Mouse (Mus musculus) splenic B cell, adult 2 months (primary cell): ENCODE results near the gene Mylk3.

ENCODE experiments used
- DNase-seq: peaks from one replicate; pipeline ENCODE4 v3.0.0-alpha.2; 2011; ENCODE audit warnings: low read depth, low spot score
- H3K27me3 ChIP-seq: 2 replicates; pipeline ENCODE4 v1.6.1; 2012; ENCODE audit warnings: mild to moderate bottlenecking, low read length, moderate library complexity, mixed read lengths; ENCODE audit not compliant: control insufficient read depth, poor library complexity, insufficient read depth, severe bottlenecking
- H3K36me3 ChIP-seq: 2 replicates; pipeline ENCODE4 v1.6.1; 2012; ENCODE audit warnings: mild to moderate bottlenecking, low read length, moderate library complexity, mixed read lengths; ENCODE audit not compliant: control insufficient read depth, poor library complexity, insufficient read depth, severe bottlenecking

Mylk3 gene

DNA sequence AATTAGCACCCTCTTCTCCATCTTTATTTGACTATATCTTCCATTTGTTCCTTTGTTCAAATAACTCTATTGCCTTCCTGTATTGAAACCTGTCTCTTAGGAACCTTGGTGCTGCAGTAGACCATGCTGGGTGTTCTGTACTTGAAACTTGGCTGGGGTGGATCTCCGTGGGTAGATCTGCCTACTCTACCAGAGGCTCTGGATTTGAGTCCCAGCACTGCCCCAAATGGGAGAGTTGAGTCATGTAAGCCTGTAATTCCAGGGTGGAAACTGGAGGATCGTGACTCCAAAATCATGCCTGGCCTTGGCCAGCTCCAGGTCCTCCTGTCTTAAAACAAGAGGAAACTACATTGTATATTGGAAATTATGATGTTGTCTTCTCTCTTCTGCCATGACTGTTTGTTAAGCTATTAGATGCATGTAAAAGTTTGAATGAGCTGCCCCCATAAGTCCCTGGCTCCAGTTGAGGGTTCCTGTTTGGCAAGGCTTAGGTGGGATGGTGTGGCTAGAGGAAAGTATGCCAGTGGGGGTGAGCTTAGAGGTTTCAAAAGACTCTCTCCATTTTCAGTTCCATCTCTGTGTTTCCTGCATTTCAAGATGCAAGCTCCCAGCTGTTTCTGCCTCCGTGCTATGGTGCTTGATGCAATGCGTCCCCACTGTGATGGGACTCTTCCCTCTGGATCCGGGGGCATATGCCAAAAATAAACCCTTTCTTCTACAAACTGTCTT, 14.2 kb downstream of the Mylk3 start:
- DNase-seq: no peak
- Histone ChIP-seq H3K27me3 (no peaks in the 10 kb centered on the region), H3K36me3 (no peaks in the 10 kb centered on the region)

DNA sequence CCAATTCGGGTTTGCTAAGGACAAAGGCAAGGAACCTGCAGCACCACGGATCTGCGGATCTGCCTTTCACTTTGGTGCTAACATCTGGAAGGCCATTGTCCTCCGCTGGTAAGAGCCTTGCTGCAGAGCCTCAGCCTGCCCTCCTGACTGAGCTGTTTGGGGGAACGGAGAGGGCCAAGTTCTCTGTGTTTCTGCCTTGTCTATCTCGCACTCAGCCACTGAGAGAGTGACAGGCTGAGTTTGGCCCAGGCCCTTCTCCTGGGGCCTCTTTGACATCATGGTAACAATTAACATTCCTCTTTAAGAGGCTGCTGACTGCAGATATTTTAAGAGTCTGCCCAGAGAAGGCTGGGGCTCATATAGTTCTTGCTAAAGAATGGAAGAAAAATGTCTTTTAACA, 21.0 kb downstream of the Mylk3 start:
- Histone ChIP-seq H3K27me3 (no peaks in the 10 kb centered on the region), H3K36me3 (no peaks in the 10 kb centered on the region)
- DNase-seq: no peak

DNA sequence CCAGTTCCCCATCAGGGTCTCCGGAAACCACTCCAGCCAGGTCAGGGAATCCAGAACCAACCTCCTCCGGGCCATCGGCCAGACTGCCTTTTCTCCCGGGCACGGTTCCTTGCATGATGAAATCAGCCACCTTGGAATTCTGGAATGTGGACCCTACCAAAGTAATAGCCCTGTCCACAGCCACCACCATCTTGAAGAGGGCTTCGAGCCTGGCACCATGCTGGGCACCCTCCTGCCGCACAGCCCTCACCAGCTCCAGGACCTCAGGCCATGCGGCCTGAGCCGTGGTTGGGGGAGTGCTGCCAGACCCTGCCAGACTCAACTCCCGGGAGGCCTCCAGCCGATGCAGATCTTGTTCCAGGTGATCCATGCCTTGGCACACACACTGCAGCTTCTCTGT, 21.5 kb downstream of the Mylk3 start:
- no peaks in the 10 kb centered on the region for H3K27me3 ChIP-seq
- DNase-seq: no peak
- H3K36me3 ChIP-seq: no peaks in the 10 kb centered on the region

DNA sequence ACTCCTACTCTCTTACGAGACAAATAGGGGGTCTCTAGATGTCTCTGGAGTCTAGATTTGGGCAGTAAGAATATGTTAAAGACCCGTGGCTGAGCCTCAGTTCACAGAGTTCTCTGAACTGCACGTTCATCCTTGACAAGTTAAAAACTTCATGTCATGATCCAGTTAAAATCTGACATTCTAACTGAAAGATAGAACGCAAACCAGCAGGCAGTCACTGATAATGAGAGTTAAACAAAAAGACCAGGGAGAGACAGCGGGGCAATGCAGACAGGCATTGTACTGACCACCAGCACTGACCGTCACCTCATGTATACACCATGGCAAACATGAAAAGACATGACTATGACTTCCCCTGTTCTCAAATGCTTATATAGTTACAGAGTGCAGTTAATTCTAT, 22.7 kb downstream of the Mylk3 start:
- Histone ChIP-seq H3K36me3 (no peaks in the 10 kb centered on the region), H3K27me3 (no peaks in the 10 kb centered on the region)
- DNase-seq: no peak

DNA sequence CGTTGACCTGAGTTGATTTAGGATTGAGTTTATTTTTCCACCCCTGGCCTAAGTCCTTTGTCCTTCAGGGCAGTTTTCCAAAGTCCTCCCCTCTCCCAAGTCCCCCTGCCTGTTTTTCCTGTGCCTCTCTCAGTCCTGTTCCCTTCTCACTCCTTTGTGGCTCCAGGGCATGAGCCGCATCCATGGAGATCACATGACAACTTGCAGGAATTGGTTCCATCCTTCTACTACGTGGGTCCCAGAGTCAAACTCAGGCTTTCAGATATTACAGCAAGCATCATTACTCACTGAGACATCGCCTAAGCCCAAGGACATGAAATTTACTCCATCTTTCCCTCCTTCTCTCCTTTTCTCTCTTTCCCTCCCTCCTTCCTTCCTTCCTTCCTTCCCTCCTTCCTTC, 23.9 kb downstream of the Mylk3 start:
- no peak for DNase-seq
- no peaks in the 10 kb centered on the region for H3K27me3 ChIP-seq

DNA sequence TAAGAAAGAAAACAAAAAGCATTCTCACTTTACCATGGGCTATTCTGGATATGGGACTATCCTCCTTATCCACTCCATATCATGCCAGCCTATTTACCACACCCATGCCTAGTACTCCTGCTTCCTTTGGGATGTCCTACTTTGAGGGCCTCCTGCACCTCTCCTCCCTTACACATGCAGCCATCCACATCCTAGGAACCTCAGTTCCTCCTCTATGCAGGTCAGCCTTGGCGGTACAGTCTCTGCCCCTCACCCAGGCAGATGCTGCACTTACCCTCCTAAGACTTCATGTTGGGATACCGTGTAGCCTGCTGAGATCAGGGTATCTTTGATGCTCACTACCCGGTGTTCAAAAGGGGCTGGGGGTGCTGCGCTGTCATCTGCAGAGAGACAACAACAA, 32.9 kb downstream of the Mylk3 start:
- no peak for DNase-seq
- Histone ChIP-seq H3K36me3 (no peaks in the 10 kb centered on the region), H3K27me3 (no peaks in the 10 kb centered on the region)

More for the DNA sequence above, 23.9 kb downstream of the Mylk3 start:
- H3K36me3 ChIP-seq: no peaks in the 10 kb centered on the region

DNA sequence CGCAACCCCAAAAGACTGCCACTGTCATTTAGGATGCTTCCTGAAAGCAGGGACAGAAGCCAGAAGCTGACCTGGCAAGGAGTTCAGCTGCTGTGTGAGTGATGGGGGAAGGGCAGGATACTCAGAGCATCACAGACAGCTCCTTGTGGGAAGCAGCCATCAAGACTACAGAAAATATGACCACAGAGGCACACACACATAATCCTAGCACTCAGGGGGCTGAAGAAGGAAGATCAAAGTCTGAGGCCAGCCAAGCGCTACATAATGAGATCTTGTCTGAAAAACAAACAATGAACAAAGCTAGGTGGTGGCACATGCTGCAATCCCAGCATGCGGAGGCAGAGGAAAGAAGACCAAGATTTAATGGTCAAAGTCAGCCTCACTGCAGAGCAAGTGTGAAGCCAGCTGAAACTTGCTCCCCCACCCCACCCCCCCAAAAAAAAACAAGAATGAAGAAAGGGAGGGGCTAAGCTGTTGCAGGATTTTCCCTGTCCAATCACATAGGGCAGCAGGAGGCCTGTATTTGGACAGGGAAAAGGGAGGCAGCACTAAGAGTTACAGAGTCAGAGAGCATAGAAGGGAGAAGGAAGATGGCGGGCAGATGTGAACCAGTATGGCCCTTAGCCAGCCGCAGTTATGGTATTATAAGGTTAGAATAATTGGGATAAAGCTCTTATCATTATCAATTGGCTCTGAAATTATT, 46.1 kb downstream of the Mylk3 start:
- Histone ChIP-seq H3K36me3 (no peaks in the 10 kb centered on the region), H3K27me3 (no peaks in the 10 kb centered on the region; the same call in 1 of the 2 replicates)
- no peak for DNase-seq

DNA sequence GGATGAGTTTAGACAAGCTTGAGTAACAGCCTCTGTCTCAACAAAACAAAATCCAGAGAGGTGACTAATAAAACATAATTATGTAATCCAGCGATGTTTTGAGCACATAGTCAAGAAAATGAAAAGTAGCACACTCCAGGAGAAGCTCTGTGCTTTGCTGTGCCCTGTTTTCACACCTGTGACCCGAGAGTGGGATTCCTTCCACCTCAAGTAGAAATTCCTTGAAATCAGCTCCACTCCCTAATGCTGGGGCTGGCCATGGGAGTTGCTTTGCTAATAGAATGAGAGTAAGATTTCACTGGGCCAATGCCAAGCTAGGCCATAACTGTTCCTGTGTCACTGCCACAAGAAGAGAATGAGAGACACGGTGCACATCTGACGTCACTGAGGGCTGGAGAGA, 48.5 kb downstream of the Mylk3 start:
- Histone ChIP-seq H3K27me3 (no peaks in the 10 kb centered on the region; the same call in 1 of the 2 replicates), H3K36me3 (no peaks in the 10 kb centered on the region)
- no peak for DNase-seq

DNA sequence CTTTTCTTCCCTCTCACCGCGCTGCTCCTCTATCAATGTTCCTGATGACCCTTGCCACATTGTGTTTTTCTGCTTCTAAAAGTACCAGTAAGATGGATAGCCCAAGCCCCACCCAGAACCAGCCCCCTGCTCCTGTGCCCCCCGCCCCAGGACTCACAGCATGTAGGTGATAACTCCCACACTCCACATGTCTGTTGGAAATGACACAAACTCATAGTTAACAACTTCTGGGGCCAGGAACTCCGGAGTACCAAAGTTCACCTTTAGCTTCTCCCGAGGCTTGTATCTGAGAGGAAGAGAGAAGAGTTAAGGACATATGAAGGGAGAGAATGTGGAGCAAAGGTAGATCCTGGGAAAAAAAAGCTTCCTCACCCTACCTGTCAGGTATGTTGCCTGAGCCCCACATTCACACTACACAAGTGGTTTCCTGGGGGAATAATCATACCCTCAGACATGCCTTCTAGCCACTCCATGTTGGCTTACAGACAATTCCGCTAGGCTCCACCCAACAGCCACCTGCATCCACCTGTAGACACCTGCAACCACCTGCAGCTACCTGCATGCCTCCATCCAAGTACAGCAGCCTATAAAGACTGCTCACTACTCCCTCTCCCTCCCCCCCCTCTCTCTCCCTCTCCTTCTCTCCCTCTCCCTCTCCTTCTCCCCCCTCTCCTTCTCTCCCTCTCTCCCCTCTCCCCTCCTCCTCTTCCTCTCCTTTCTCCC, 49.8 kb downstream of the Mylk3 start:
- Histone ChIP-seq H3K36me3 (no peaks in the 10 kb centered on the region), H3K27me3 (no peaks in the 10 kb centered on the region; the same call in 1 of the 2 replicates)
- no peak for DNase-seq

DNA sequence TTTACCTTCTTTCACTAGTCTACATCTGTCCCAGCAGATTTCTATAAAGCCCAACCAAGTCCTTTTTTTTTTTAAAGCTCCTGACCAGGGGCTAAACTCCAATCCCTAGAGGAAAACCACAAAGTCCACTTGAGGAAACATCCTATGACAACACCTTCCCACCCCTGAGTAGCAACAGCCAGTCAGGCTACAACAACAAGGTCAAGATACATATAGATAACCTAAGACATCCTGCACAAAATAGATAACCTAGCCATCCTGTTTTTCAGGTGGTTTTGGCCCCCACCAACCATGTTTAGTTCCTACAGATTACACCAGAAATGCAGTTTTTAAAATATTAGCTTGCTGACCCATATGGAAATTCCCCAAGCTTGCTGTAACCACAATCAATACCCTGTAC, 51.0 kb downstream of the Mylk3 start:
- no peaks in the 10 kb centered on the region for H3K36me3 ChIP-seq
- H3K27me3 ChIP-seq: no peaks in the 10 kb centered on the region; the same call in 1 of the 2 replicates
- DNase-seq: no peak

DNA sequence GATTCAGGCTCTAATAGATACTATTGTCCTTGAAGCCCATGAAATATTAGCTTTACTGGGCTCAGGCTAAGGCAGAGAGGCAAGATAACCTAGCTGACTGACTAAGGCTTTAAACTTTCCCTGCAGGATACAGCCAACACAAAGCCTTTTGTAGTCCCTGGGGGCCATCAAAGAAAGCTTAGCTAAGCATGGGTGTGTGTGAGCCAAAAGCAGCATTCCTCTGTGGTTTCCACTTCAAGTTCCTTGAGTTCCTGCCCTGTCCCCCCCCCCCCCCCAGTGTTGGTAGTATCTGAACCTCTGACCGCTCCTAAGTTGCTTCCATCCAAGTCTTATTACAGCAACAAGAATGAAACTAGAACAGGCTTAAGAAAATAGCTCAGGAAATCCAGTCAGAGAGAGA, 56.6 kb downstream of the Mylk3 start:
- DNase-seq: no peak
- H3K36me3 ChIP-seq: no peaks in the 10 kb centered on the region
- no peaks in the 10 kb centered on the region for H3K27me3 ChIP-seq

DNA sequence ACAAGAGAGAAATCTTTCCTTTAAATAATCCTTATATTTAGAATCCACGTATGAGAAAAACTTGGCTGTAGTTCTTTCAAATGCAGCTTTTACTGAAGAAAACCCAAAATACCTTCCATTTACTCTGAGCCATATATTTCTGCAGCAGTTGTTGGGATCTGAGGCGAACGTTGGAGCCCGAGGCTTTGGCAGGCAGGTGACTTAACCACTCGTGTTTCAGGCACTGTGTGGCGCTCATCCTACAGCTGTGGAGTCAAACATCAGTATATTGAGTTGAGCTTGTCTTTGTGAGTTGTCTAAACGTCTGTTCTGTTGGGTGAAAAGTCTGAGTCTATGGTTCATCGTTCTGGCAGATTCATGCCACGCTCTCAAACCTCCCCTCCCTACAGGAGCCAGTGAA, 59.1 kb downstream of the Mylk3 start:
- no peak for DNase-seq
- Histone ChIP-seq H3K27me3 (no peaks in the 10 kb centered on the region), H3K36me3 (no peaks in the 10 kb centered on the region)

DNA sequence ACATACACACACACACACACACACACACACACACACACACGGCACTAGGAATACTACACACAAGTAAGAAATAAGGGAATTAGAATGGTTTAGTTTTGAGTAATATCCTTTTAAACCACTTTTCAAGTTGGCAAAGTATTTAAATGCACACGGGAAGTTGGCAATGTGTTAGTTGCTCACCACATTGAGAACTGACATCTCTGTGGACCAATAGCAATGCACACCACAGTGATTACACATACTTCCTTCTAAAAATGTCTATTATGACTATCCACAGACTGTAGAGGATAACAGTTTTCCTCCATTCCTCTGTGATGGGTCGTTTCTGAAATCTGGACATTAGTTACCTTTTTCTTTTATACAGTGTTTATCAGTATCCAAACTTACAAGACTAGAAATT, 63.1 kb downstream of the Mylk3 start:
- DNase-seq: no peak

DNA sequence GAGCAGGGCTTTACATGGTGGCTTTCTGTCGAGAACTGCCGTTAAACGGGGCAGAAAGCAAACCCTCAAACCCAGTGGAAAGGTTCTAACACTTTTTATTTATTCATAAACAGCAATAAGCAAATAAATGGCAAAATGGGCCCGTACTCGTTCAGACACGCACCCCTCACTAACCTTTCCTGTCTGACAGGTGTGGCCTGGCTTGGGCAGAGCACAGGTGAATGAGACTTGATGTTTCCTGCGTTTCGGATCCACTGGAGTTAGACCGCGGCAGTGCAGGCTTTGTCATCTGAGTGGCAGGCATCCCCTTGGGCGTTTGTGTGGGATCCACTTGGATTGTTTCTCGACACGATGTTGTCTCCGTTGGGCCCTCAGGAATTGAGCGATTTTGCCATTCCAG, 64.2 kb downstream of the Mylk3 start:
- Histone ChIP-seq H3K27me3 (no peaks in the 10 kb centered on the region), H3K36me3 (no peaks in the 10 kb centered on the region)
- no peak for DNase-seq

More for the DNA sequence above, 63.1 kb downstream of the Mylk3 start:
- no peaks in the 10 kb centered on the region for H3K36me3 ChIP-seq
- H3K27me3 ChIP-seq: no peaks in the 10 kb centered on the region

DNA sequence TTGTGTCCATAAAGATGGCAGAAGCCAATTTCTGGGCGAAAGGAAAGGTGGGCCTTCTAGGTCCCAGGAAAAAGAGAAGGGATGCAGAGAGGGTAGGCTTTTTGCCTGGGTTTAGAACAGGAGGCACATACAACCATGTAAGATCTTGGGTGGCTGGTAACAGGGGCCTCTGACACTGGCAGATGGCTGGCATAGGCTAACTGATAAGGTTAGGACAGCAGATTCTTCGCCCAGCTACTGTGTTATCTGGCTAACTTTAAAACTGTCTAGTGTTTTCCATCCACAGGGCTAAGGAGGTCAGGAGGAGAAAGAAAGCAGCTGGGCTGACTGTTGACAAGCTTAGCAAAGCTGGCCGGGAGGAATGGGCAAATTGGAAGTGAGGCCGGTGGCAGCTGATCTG, 67.6 kb downstream of the Mylk3 start:
- H3K27me3 ChIP-seq: no peaks in the 10 kb centered on the region
- H3K36me3 ChIP-seq: no peaks in the 10 kb centered on the region
- no peak for DNase-seq
